Mouse (Mus musculus) CH12F3 (cell line): Measurements from ENCODE around the gene Epdr1.

Source experiments
- in situ Hi-C: fragments of 300-500 bp; cut with MboI; formaldehyde crosslinking; loops from 2 replicates; pipeline ENCODE4 v1.14.3; 2020; ENCODE audit warnings: low sequenced_read_pairs

The Epdr1 gene

GRCm38 (mm10) chr13:19619216-19619927 lies at the start of gene Epdr1:
Epdr1 (minus strand) TSS chr13:19619927.
- in situ Hi-C loops, result no loop called here

GRCm38 (mm10) chr13:19668355-19669140 lies 48.8 kb upstream of the Epdr1 start:
- in situ Hi-C loops, result no loop called here

DNA sequence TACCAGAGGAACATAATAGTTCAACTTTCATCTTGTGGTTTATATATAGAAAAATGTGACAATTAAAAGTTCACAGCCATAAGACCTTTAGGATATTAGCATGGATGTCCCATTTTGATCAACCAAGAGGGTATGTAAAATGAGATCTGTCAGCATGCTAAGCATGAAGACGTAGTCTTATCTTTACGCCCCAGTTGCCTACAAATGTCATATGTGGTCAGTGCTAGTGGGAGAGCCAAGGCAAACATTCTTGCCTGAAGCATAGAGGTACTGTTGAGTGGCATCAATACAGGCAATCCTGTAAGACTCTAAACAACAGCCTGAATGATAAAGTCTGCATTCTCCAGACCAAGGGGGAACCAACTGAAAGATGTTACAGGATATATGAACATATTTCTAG lies 32.7 kb upstream of the Epdr1 start:
- in situ Hi-C loops, result no loop called here

- in situ Hi-C loops, result no loop called here
These were observed 30.1 kb upstream of the Epdr1 start for GRCm38 (mm10) chr13:19649824-19650223.

DNA sequence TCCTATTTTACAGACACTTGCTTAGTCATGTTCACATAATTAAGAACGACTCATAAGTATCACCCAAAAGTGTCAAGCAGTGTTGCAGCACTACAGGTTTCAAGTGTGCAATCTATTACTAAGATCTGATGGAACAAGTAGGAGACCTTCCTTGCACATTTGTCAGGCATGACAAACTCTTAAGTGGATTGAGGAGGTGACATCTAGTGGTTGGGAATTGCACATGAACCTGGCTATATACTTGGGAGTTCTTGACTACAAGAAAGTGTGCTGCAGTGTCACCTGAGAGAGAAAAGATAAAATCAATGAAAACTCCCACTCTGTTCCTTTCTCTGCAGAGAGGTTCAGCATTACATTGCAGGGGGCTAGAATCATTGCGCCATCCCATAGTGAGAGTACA lies 24.5 kb upstream of the Epdr1 start:
- in situ Hi-C loops, result no loop called here

GRCm38 (mm10) chr13:19643519-19643918 lies 23.8 kb upstream of the Epdr1 start:
- in situ Hi-C loops, result no loop called here

DNA sequence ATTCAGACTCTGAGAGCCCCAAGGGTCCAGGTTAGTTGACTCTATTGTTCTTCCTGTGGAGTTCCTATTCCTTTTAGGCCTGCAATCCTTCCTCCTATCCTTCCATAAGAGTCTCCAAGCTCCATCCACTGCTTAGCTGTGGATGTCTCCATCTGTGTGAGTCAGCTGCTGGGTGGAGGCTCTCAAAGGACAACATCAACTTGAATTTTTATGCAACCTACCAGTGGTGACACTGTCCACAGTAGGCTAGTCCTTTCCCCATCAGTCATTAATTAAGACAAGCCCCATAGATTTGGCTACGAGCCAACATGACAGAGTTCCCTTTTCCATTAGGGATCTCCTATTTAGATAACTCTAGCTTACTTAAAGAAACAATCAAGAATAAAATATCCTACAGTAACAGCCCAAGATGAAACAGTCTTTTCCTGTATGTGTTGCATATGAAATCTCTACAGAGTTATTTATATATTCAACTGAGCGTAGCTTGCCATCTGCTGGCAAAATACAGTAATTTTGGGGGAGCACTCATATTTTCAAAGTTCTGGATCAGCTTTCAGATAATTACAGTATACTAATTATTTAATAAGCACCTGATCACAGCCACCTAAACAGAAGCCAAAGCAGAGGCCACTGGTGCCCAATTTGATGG lies 20.6 kb upstream of the Epdr1 start:
- in situ Hi-C loops, result no loop called here

GRCm38 (mm10) chr13:19636131-19636530 lies 16.4 kb upstream of the Epdr1 start:
- in situ Hi-C loops, result loop anchor here (10.0 kb wide), 1 partner anchor 281 kb away; no protein-coding TSS in a partner anchor

GRCm38 (mm10) chr13:19630768-19631709 lies 11.3 kb upstream of the Epdr1 start:
- in situ Hi-C loops, result loop anchor here (10.0 kb wide), 1 partner anchor 276 kb away; no protein-coding TSS in a partner anchor

- in situ Hi-C loops, result no loop called here
These were observed 6.7 kb upstream of the Epdr1 start for GRCm38 (mm10) chr13:19626473-19626872.

GRCm38 (mm10) chr13:19624632-19625320 lies 5.0 kb upstream of the Epdr1 start:
- in situ Hi-C loops, result no loop called here

- in situ Hi-C loops, result no loop called here
These were observed 3.6 kb upstream of the Epdr1 start for GRCm38 (mm10) chr13:19623228-19623905.

DNA sequence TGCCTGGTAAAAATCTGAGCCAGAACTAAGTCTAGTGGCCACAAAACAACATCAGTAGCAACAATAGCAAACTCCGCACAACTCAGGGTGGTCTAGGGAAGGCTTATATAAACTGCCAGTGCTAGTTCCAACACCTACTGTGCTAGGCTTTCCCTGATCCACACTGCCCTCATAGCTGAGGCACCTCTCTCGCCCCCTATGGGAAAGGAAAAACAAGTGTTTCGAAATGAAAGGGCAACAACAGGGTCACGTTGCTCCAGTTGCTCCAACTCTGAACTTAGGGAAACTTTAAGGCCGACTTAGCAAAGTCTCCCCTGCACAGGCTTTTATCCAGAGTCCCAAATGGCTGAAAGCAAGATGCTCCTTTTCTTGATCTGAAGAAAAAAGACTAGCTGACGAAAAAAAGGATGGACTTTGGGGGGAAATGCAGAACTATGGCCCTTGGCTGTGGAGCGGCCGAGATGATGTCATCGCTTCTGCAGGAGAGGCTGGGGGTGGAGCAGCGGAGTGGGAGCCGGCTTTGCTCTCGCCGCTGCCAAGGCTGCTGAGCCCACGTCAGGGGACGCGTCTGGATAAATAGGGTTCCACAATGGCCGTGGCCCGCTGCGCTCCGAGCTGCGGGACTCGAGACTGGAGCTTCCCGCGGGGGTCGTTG lies 3.0 kb upstream of the Epdr1 start, which contains the start of gene Sfrp4:
TSS of gene Sfrp4 (plus strand) at position 532 of the 655 bp plus-strand sequence.
- in situ Hi-C loops, result no loop called here

GRCm38 (mm10) chr13:19618841-19619215 lies 899 bp downstream of the Epdr1 start:
- in situ Hi-C loops, result no loop called here

DNA sequence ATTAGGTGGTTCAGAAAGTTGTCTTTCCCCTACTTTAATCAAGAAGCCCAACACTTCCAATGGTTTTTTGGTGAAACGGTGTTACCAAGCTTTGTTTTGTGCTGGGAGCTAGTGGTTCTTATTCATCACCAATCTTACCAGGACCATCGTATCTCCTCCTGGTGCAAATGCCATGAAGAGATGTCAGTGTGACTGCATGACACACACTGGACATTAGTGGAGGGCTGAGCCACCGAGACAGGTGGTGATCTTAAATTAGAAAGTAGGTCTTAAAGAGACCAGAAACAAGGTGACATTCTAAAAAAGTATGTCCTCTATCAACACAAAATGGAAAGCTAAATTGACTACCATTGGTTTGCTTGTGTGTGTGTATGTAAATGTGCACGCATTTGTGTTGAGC lies 1.6 kb downstream of the Epdr1 start:
- in situ Hi-C loops, result no loop called here

GRCm38 (mm10) chr13:19614311-19614710 lies 5.4 kb downstream of the Epdr1 start:
- in situ Hi-C loops, result no loop called here

DNA sequence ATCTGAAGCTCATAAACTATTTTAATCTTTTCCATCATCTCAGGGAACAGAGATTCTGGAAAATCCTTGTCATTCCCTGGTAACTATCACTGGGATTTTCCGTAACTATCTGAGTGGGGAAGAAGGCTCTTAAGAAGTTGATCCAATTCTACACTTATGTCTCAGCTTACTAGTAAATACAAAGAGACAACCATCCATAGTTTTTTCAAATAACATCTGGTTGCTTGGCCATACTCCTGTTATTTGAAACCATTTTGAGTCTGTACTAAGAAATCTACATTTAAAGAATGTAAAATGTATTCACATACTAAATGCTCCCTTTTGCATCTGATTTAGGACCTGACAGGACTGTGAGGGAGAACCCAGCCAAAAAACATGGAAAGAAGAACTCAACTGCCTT lies 6.3 kb downstream of the Epdr1 start:
- in situ Hi-C loops, result no loop called here

DNA sequence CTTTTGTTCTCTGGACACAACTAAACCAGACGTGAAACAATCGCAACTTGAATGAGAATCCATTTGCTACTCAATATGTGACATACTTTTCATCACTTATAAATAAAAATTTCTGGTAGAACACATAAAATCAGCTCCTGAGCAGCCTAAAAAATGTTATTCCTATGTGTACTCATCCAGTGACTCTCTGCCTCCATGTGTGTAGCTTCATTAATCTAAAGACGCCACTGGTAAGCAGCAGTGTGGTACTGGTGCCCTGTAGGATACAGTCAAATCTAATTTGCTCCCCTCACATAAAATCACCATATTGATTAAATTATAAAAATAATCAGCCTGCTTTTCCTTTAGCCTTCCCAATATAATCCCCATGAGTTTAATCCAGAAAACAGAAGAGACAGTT lies 6.8 kb downstream of the Epdr1 start:
- in situ Hi-C loops, result no loop called here

DNA sequence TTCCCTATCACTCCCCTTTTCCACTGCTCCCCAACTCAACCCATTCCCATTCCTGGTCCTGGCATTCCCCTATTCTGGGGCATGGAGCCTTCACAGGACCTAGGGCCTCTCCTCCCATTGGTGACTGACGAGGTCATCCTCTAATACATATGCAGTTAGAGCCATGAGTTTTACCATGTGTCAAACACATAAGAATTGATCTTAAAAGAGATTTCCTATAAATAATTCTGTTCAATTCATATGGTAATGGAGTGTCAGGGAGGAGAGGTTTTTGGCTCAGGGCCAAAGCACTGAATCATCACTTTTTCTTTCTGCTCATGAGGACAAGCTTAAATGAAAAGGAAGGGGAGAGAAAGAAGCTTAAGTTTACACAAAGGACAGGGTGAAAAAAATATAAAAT lies 7.4 kb downstream of the Epdr1 start:
- in situ Hi-C loops, result no loop called here
